Mouse (Mus musculus): ENCODE measurements around the gene Mkln1. TPM values are rescaled to one million over a fixed set of nuclear protein-coding genes. Genes with fewer than 3 reads are reported as not detected.

Gene Mkln1
- polyA plus RNA-seq, 1 experiment from 2014 or later = 136 TPM

GRCm38 (mm10) chr6:31517681-31518337 lies 119.3 kb downstream of the Mkln1 start:
- Histone ChIP-seq H3K79me2 (ENCODE audit: inconsistent target) (no peaks in the 10 kb centered on the region), H3K36me3 (ENCODE audit: inconsistent target) (0 out of 2 replicates have a peak, but pooled peaks cover 15% of the 10 kb centered on the region), H3K27ac (no peak overlapping the region), H3K4me3 (ENCODE audit: inconsistent target) (no peak overlapping the region)
- WGBS (ENCODE audit: missing documents) = 76% methylated on average over 8 of the region's 9 CpGs

GRCm38 (mm10) chr6:31518338-31518698 lies 119.8 kb downstream of the Mkln1 start:
- WGBS (ENCODE audit: missing documents) = 30% methylated on average over 2 of the region's 2 CpGs
- Histone ChIP-seq H3K27ac (no peak overlapping the region), H3K4me3 (ENCODE audit: inconsistent target) (no peak overlapping the region), H3K36me3 (ENCODE audit: inconsistent target) (0 out of 2 replicates have a peak, but pooled peaks cover 12% of the 10 kb centered on the region), H3K79me2 (ENCODE audit: inconsistent target) (no peaks in the 10 kb centered on the region)

- Histone ChIP-seq H3K36me3 (ENCODE audit: inconsistent target) (0 out of 2 replicates have a peak, but pooled peaks cover 5% of the 10 kb centered on the region), H3K79me2 (ENCODE audit: inconsistent target) (no peaks in the 10 kb centered on the region), H3K4me3 (ENCODE audit: inconsistent target) (no peak overlapping the region), H3K27ac (no peak overlapping the region)
- 85% methylated on average over 8 of the region's 8 CpGs for WGBS (ENCODE audit: missing documents)
Observed at GRCm38 (mm10) chr6:31519001-31519471, 120.5 kb downstream of the Mkln1 start.

GRCm38 (mm10) chr6:31520486-31521215 lies 122.1 kb downstream of the Mkln1 start:
- WGBS (ENCODE audit: missing documents) = 71% methylated on average over 7 of the region's 7 CpGs

GRCm38 (mm10) chr6:31521491-31522355 lies 123.2 kb downstream of the Mkln1 start:
- 90% methylated on average over 8 of the region's 8 CpGs for WGBS (ENCODE audit: missing documents)
- H3K79me2 ChIP-seq (ENCODE audit: inconsistent target) = no peaks in the 10 kb centered on the region
- H3K36me3 ChIP-seq (ENCODE audit: inconsistent target) = no peaks in the 10 kb centered on the region
- H3K4me3 ChIP-seq (ENCODE audit: inconsistent target) = no peak overlapping the region
- no peak overlapping the region for H3K27ac ChIP-seq

More at GRCm38 (mm10) chr6:31520486-31521215, 122.1 kb downstream of the Mkln1 start:
- Histone ChIP-seq H3K79me2 (ENCODE audit: inconsistent target) (no peaks in the 10 kb centered on the region), H3K27ac (no peak overlapping the region), H3K36me3 (ENCODE audit: inconsistent target) (no peaks in the 10 kb centered on the region), H3K4me3 (ENCODE audit: inconsistent target) (no peak overlapping the region)

- no peak overlapping the region for H3K4me3 ChIP-seq (ENCODE audit: inconsistent target)
- no peaks in the 10 kb centered on the region for H3K79me2 ChIP-seq (ENCODE audit: inconsistent target)
- 87% methylated on average over 4 of the region's 4 CpGs for WGBS (ENCODE audit: missing documents)
- H3K27ac ChIP-seq = no peak overlapping the region
- H3K36me3 ChIP-seq (ENCODE audit: inconsistent target) = no peaks in the 10 kb centered on the region
Observed at GRCm38 (mm10) chr6:31522478-31522877, 123.9 kb downstream of the Mkln1 start.

- no peaks in the 10 kb centered on the region for H3K36me3 ChIP-seq (ENCODE audit: inconsistent target)
- H3K79me2 ChIP-seq (ENCODE audit: inconsistent target) = no peaks in the 10 kb centered on the region
- WGBS (ENCODE audit: missing documents) = 83% methylated on average over 5 of the region's 5 CpGs
- no peak overlapping the region for H3K4me3 ChIP-seq (ENCODE audit: inconsistent target)
- no peak overlapping the region for H3K27ac ChIP-seq
Observed at GRCm38 (mm10) chr6:31523039-31523438, 124.5 kb downstream of the Mkln1 start.

DNA sequence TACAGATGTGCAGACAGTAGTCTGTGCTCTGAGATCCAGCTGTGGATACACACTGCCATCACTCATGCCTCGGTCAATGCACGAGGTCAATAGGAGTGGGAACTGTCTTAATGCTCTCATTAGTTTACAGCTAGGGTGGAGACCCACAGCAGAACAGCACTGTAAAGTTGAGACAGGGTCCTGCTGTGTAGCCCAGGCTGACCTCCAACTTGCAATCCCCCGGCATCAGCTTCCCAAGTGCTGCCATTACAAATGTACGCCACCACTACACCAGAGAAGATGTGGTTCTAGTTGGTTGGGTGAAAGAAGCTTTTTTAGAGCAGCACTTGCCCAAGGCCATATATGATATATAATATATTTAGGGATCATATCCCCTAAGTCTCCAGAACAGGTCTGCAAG lies 125.1 kb downstream of the Mkln1 start:
- Histone ChIP-seq H3K79me2 (ENCODE audit: inconsistent target) (no peaks in the 10 kb centered on the region), H3K4me3 (ENCODE audit: inconsistent target) (no peak overlapping the region), H3K27ac (no peak overlapping the region), H3K36me3 (ENCODE audit: inconsistent target) (no peaks in the 10 kb centered on the region)
- 97% methylated on average over 4 of the region's 4 CpGs for WGBS (ENCODE audit: missing documents)

DNA sequence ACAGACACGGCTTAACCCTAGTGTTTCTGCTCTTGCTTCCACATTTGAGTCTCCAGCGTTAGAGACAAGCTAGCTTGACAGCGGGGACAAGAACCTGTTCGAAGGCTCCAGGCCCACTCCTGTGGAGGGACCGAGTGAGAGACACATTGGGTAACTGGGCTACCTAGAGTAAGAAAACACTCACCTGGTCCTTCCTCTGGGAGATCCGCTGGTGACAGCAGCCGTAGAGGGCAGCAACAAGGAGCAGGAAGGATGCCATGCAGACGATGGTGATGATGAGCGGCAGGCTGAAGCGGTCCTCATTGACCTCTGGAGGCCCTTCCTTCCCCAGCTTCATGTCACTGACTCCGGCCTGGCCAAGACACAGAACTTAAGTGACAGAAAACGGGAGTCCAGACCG lies 125.6 kb downstream of the Mkln1 start:
- Histone ChIP-seq H3K27ac (no peak overlapping the region), H3K36me3 (ENCODE audit: inconsistent target) (no peaks in the 10 kb centered on the region), H3K4me3 (ENCODE audit: inconsistent target) (no peak overlapping the region), H3K79me2 (ENCODE audit: inconsistent target) (no peaks in the 10 kb centered on the region)
- WGBS (ENCODE audit: missing documents) = 97% methylated on average over 12 of the region's 13 CpGs

- no peak overlapping the region for H3K27ac ChIP-seq
- H3K36me3 ChIP-seq (ENCODE audit: inconsistent target) = no peaks in the 10 kb centered on the region
- WGBS (ENCODE audit: missing documents) = 90% methylated on average over 8 of the region's 8 CpGs
- no peak overlapping the region for H3K4me3 ChIP-seq (ENCODE audit: inconsistent target)
- no peaks in the 10 kb centered on the region for H3K79me2 ChIP-seq (ENCODE audit: inconsistent target)
Observed at GRCm38 (mm10) chr6:31524647-31525046, 126.1 kb downstream of the Mkln1 start.

DNA sequence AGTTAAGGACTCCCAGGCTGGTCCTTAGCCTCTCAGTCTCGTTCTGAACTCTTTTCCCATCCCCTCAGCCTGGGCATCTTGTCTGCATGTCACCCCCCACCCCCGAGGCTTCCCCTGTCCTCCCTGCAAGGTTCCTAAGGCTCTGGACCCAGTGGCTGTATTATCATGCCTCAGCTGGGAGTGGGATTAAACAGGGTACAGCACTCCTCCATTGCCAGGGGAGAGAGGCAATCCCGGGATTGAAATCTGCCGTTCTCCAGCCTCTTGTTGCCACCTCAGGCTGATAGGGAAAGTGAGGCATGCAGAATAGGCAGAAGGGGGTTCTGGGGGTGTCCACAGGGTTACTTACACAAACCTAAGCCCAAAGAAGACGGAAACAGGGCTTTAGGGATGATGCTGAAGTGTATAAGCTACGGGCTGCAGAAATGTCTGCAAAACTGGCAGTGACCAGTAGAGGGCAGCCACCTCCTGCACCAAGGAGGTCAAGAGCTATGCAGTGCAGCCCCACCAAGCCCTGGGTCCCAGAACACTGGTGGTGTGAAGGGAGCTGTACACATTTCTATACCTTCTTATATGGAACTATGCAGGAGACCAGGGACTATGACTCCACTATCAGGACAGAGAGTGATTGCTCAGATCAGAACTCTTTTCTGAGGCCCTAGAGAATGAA lies 126.8 kb downstream of the Mkln1 start:
- H3K36me3 ChIP-seq (ENCODE audit: inconsistent target) = no peaks in the 10 kb centered on the region
- H3K27ac ChIP-seq = no peak overlapping the region
- no peaks in the 10 kb centered on the region for H3K79me2 ChIP-seq (ENCODE audit: inconsistent target)
- H3K4me3 ChIP-seq (ENCODE audit: inconsistent target) = no peak overlapping the region
- WGBS (ENCODE audit: missing documents) = 70% methylated on average over 6 of the region's 6 CpGs

- H3K27ac ChIP-seq = no peak overlapping the region
- H3K4me3 ChIP-seq (ENCODE audit: inconsistent target) = no peak overlapping the region
- H3K36me3 ChIP-seq (ENCODE audit: inconsistent target) = no peaks in the 10 kb centered on the region
- no peaks in the 10 kb centered on the region for H3K79me2 ChIP-seq (ENCODE audit: inconsistent target)
- 92% methylated on average over 5 of the region's 5 CpGs for WGBS (ENCODE audit: missing documents)
Observed at GRCm38 (mm10) chr6:31526929-31527328, 128.4 kb downstream of the Mkln1 start.

DNA sequence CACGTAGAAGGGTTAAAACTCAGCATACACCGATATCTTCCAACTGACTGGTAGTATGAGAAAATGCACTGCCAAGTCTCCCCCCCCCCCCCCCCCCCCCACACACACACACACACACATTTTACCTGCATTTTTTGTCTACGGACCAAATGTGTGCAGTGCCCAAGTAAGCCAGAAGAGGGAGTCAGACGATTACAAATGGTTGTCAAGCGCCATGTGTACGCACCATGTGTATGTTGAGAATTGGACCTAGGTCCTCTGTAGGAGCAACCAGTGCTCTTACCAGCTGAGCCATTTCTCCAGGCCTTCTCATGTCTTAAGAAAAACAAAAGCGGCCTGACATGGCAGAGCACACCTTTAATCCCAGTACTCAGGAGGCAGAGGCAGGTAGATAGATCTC lies 129.4 kb downstream of the Mkln1 start:
- 69% methylated on average over 6 of the region's 7 CpGs for WGBS (ENCODE audit: missing documents)
- Histone ChIP-seq H3K79me2 (ENCODE audit: inconsistent target) (no peaks in the 10 kb centered on the region), H3K36me3 (ENCODE audit: inconsistent target) (no peaks in the 10 kb centered on the region)

DNA sequence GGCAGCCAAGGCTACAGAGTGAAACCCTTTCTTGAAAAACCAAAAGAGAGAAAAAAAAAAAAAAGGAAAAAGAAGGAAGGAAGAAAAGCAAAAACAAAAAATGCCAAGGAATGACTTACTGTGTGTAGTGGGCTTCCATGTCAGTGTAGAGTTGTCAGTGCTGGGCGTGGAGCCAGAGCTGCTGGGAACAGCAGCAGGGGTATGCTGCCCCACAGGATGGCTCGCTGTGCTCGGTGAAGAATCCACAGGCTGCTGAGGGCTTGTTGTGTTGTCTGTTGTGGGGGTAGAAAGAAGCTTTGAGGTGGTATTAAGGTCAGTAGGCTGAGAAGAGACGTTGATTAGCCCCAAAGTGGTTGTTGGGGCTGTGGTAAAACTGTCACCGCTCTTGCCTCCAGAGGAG lies 129.8 kb downstream of the Mkln1 start:
- H3K27ac ChIP-seq = no peak overlapping the region
- WGBS (ENCODE audit: missing documents) = 83% methylated on average over 5 of the region's 5 CpGs
- no peak overlapping the region for H3K4me3 ChIP-seq (ENCODE audit: inconsistent target)
- H3K36me3 ChIP-seq (ENCODE audit: inconsistent target) = no peaks in the 10 kb centered on the region
- no peaks in the 10 kb centered on the region for H3K79me2 ChIP-seq (ENCODE audit: inconsistent target)

More for the DNA sequence above, 129.4 kb downstream of the Mkln1 start:
- Histone ChIP-seq H3K27ac (no peak overlapping the region), H3K4me3 (ENCODE audit: inconsistent target) (no peak overlapping the region)

Measured in macrophage (primary cell).